Mouse (Mus musculus): ENCODE measurements around the gene Hoxd10. TPM values are rescaled to one million over a fixed set of nuclear protein-coding genes. Genes with fewer than 3 reads are reported as not detected.

The Hoxd10 gene
- total RNA-seq, 2 experiments from 2014 or later: not detected

GRCm38 (mm10) chr2:74679980-74680379 is 11.7 kb upstream of the Hoxd10 start:
- no peak for DNase-seq (ENCODE audit: extremely low spot score in 1 of 2, low spot score in 1 of 2)

GRCm38 (mm10) chr2:74680561-74681398 is 10.9 kb upstream of the Hoxd10 start:
- DNase-seq (ENCODE audit: extremely low spot score in 1 of 2, low spot score in 1 of 2): no peak

- no peak for DNase-seq (ENCODE audit: extremely low spot score in 1 of 2, low spot score in 1 of 2)
Observed at GRCm38 (mm10) chr2:74681594-74682531, 9.9 kb upstream of the Hoxd10 start.

GRCm38 (mm10) chr2:74682796-74683195 is 8.9 kb upstream of the Hoxd10 start:
- DNase-seq (ENCODE audit: extremely low spot score in 1 of 2, low spot score in 1 of 2): no peak

GRCm38 (mm10) chr2:74683471-74683951 is 8.2 kb upstream of the Hoxd10 start:
- no peak for DNase-seq (ENCODE audit: extremely low spot score in 1 of 2, low spot score in 1 of 2)

- no peak for DNase-seq (ENCODE audit: extremely low spot score in 1 of 2, low spot score in 1 of 2)
Observed at GRCm38 (mm10) chr2:74684106-74684505, 7.6 kb upstream of the Hoxd10 start.

- no peak for DNase-seq (ENCODE audit: extremely low spot score in 1 of 2, low spot score in 1 of 2)
Observed at GRCm38 (mm10) chr2:74685059-74685603, 6.6 kb upstream of the Hoxd10 start.

GRCm38 (mm10) chr2:74686301-74686987 is 5.3 kb upstream of the Hoxd10 start:
- DNase-seq (ENCODE audit: extremely low spot score in 1 of 2, low spot score in 1 of 2): peak in 1 of 2 experiments; percentile 57

- DNase-seq (ENCODE audit: extremely low spot score in 1 of 2, low spot score in 1 of 2): no peak
Observed at GRCm38 (mm10) chr2:74686988-74687697, 4.6 kb upstream of the Hoxd10 start.

GRCm38 (mm10) chr2:74687698-74688555 is 3.8 kb upstream of the Hoxd10 start:
- no peak for DNase-seq (ENCODE audit: extremely low spot score in 1 of 2, low spot score in 1 of 2)

GRCm38 (mm10) chr2:74688795-74689573 is 2.7 kb upstream of the Hoxd10 start:
- no peak for DNase-seq (ENCODE audit: extremely low spot score in 1 of 2, low spot score in 1 of 2)

GRCm38 (mm10) chr2:74689574-74690337 is 2.0 kb upstream of the Hoxd10 start:
- no peak for DNase-seq (ENCODE audit: extremely low spot score in 1 of 2, low spot score in 1 of 2)

- no peak for DNase-seq (ENCODE audit: extremely low spot score in 1 of 2, low spot score in 1 of 2)
Observed at GRCm38 (mm10) chr2:74690338-74690716, 1.4 kb upstream of the Hoxd10 start.

- DNase-seq (ENCODE audit: extremely low spot score in 1 of 2, low spot score in 1 of 2): no peak
Observed at GRCm38 (mm10) chr2:74691995-74692807, 477 bp downstream of the Hoxd10 start.

GRCm38 (mm10) chr2:74692808-74693431 is 1.2 kb downstream of the Hoxd10 start:
- no peak for DNase-seq (ENCODE audit: extremely low spot score in 1 of 2, low spot score in 1 of 2)

GRCm38 (mm10) chr2:74693432-74693827 is 1.7 kb downstream of the Hoxd10 start:
- no peak for DNase-seq (ENCODE audit: extremely low spot score in 1 of 2, low spot score in 1 of 2)
